Mouse (Mus musculus) stomach, postnatal 0 days (tissue): ENCODE results near the gene Satb1.

Source experiments
- CTCF ChIP-seq: IDR thresholded peaks from 2 replicates; pipeline ENCODE4 v1.5.1; 2016; ENCODE audit warnings: antibody characterized with exemption, low read depth, mild to moderate bottlenecking, moderate library complexity
- EP300 ChIP-seq: optimal IDR thresholded peaks from 2 replicates; pipeline ENCODE3; 2016; ENCODE audit warnings: antibody characterized with exemption

DNA sequence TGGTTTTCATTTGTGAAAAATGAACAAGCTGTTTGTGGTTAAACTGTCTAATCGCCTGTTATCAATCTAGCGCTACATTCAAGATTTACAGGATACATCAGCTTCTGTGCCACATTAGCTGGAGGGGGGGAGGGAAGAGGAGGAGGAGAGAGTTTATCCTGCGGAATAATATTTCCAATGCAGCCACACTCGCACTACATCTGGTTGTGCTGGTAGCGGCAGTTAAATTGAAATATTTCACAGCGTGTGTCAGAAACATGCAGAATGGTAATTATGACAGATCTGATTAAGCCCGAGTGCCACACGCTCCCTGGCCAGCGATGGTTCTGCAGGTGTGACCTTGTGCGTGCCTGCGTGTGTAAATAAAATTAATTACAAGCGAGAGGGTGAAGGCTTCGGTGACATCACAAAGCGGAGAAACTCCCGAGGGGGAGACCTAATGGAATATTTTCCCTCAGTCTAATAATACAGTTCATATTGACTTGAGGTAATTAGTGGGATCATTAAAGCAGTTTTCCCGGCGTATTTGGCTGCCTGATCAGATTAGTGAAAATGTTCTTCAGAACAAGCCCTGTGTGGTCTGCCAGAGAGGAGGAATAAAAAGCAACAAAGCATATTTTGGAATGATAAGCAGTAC, 72.7 kb downstream of the Satb1 start:
- TF ChIP-seq CTCF (no peak), EP300 (no peak)
